ENCODE assay signal across 9 mouse cellular contexts in genomic region chr11:98972215-98972614, GRCm38 (mm10). TPM values are rescaled to one million over a fixed set of nuclear protein-coding genes. Genes with fewer than 3 reads are reported as not detected.
DNase-seq lines count a peak whose midpoint lies in the region; ATAC-seq and TF ChIP-seq lines count a peak whose summit lies in the region.
"Had no signal": no experiment of that assay in that cellular context is flagged by ENCODE, and none has a peak within 500 bp of the region (broad histone marks: within the 10 kb centered on the region; RNA-seq: fewer than 3 reads in every experiment).

No protein-coding gene starts in this region.

- H3K27me3 ChIP-seq in intestine, embryonic 15.5 days (replicated peaks): no peaks in the 10 kb centered on the region
- peaks cover 51% of the 10 kb centered on the region for H3K27me3 ChIP-seq in liver, embryonic 12.5 days (replicated peaks)
- no peaks in the 10 kb centered on the region for H3K27me3 ChIP-seq in neural tube, embryonic 13.5 days
- no peaks in the 10 kb centered on the region for H3K27me3 ChIP-seq in thymus, adult 2 months (ENCODE audit: control insufficient read depth, insufficient read depth, low read length)
- H3K27me3 ChIP-seq: embryonic facial prominence, embryonic 13.5 days had no signal

- no peak overlapping the region for H3K27ac ChIP-seq in intestine, embryonic 15.5 days
- no peak overlapping the region for H3K27ac ChIP-seq in liver, embryonic 12.5 days
- peak overlapping the region; percentile 98 for H3K27ac ChIP-seq in neural tube, embryonic 13.5 days (replicated peaks)
- no peak overlapping the region for H3K27ac ChIP-seq in thymus, adult 2 months (ENCODE audit: control insufficient read depth, insufficient read depth, low read length)

- TF ChIP-seq POLR2A in thymus, adult 2 months (IDR thresholded peaks at IDR 0.05; ENCODE audit: control insufficient read depth, extremely low read depth, insufficient read depth, low read length, poor library complexity): no peak

- no peaks in the 10 kb centered on the region for H3K9me3 ChIP-seq in intestine, embryonic 15.5 days
- H3K9me3 ChIP-seq in liver, embryonic 12.5 days (replicated peaks): no peaks in the 10 kb centered on the region
- H3K9me3 ChIP-seq in neural tube, embryonic 13.5 days: no peaks in the 10 kb centered on the region
- H3K9me3 ChIP-seq: embryonic facial prominence, embryonic 13.5 days had no signal

- ATAC-seq in intestine, embryonic 15.5 days: peak; percentile 37; the same call in 1 of the 2 replicates
- peak; percentile 50; the same call in 1 of the 2 replicates for ATAC-seq in liver, embryonic 12.5 days
- no peak for ATAC-seq in neural tube, embryonic 13.5 days (ENCODE audit: low read depth)

- peaks cover 38% of the 10 kb centered on the region for H3K36me3 ChIP-seq in intestine, embryonic 15.5 days
- peaks cover 51% of the 10 kb centered on the region for H3K36me3 ChIP-seq in liver, embryonic 12.5 days
- H3K36me3 ChIP-seq in neural tube, embryonic 13.5 days: peaks cover 38% of the 10 kb centered on the region
- peaks cover 45% of the 10 kb centered on the region for H3K36me3 ChIP-seq in thymus, adult 2 months (ENCODE audit: control insufficient read depth, insufficient read depth, low read length)

- no peak overlapping the region for H3K9ac ChIP-seq in intestine, embryonic 15.5 days
- H3K9ac ChIP-seq in liver, embryonic 12.5 days: no peak overlapping the region
- no peak overlapping the region for H3K9ac ChIP-seq in neural tube, embryonic 13.5 days

- peak; percentile 81 for DNase-seq in ovary, postnatal 36 days (ENCODE audit: low spot score)
- DNase-seq in ovary, postnatal 10 days (ENCODE audit: low spot score): no peak
- DNase-seq in cerebellum, adult 18-20 months: peak; percentile 89 to 94
- DNase-seq in frontal cortex, postnatal 36 days (ENCODE audit: low spot score in 2 of 2): peak; percentile 84 to 87
- DNase-seq in thymus, adult 2 months: peak; percentile 91

- TF ChIP-seq CTCF in thymus, adult 2 months (IDR thresholded peaks at IDR 0.05; ENCODE audit: borderline replicate concordance, control insufficient read depth, extremely low read depth, insufficient read depth, low read length, poor library complexity): peak; percentile 97

- peaks cover 44% of the 10 kb centered on the region for H3K4me1 ChIP-seq in intestine, embryonic 15.5 days (replicated peaks)
- peaks cover 27% of the 10 kb centered on the region for H3K4me1 ChIP-seq in liver, embryonic 12.5 days
- H3K4me1 ChIP-seq in neural tube, embryonic 13.5 days (replicated peaks): peaks cover 57% of the 10 kb centered on the region
- peaks cover 20% of the 10 kb centered on the region for H3K4me1 ChIP-seq in thymus, adult 2 months (replicated peaks; ENCODE audit: control insufficient read depth, insufficient read depth, low read length)

- no peak overlapping the region for H3K4me3 ChIP-seq in intestine, embryonic 15.5 days (replicated peaks)
- no peak overlapping the region for H3K4me3 ChIP-seq in liver, embryonic 12.5 days
- no peak overlapping the region for H3K4me3 ChIP-seq in neural tube, embryonic 13.5 days
- no peak overlapping the region for H3K4me3 ChIP-seq in thymus, adult 2 months (ENCODE audit: control insufficient read depth, insufficient read depth, low read length)
- H3K4me3 ChIP-seq: embryonic facial prominence, embryonic 13.5 days had no signal

- WGBS in intestine, embryonic 15.5 days: 47% methylated on average over 9 of the region's 9 CpGs
- 44% methylated on average over 9 of the region's 9 CpGs for WGBS in liver, embryonic 12.5 days (ENCODE audit: insufficient replicate concordance)
- WGBS in neural tube, embryonic 13.5 days: 56% methylated on average over 9 of the region's 9 CpGs
- 63% methylated on average over 9 of the region's 9 CpGs for WGBS in thymus, adult 2 months

- H3K4me2 ChIP-seq in intestine, embryonic 15.5 days (replicated peaks): no peak overlapping the region
- no peak overlapping the region for H3K4me2 ChIP-seq in liver, embryonic 12.5 days
- no peak overlapping the region for H3K4me2 ChIP-seq in neural tube, embryonic 13.5 days
- H3K4me2 ChIP-seq: embryonic facial prominence, embryonic 13.5 days had no signal

RNA-seq across cellular contexts. Expression of gene Gjd3, which starts 10.6 kb away (rescaled TPM):
- polyA plus RNA-seq in intestine, embryonic 15.5 days (2015; fragmentation: Nextera tagmentation; extraction: Ambion mirVana): 0.20 and 0.35 TPM in 2 replicates
- not detected in 2 replicates for polyA plus RNA-seq in liver, embryonic 12.5 days (2016; fragmentation: Nextera tagmentation; extraction: Ambion mirVana)
- 1.4 and 1.5 TPM in 2 replicates for polyA plus RNA-seq in neural tube, embryonic 13.5 days (2015; fragmentation: Nextera tagmentation; extraction: Ambion mirVana)
- 1.3 and 1.9 TPM in 2 replicates for polyA plus RNA-seq in thymus, adult 2 months (2012; rRNA removed)

RNA-seq across cellular contexts. Expression of gene Rara, which starts 44.6 kb away (rescaled TPM):
- 30.7 and 31.5 TPM in 2 replicates for polyA plus RNA-seq in intestine, embryonic 15.5 days (2015; fragmentation: Nextera tagmentation; extraction: Ambion mirVana)
- 6.8 and 7.1 TPM in 2 replicates for polyA plus RNA-seq in liver, embryonic 12.5 days (2016; fragmentation: Nextera tagmentation; extraction: Ambion mirVana)
- 24.0 and 26.7 TPM in 2 replicates for polyA plus RNA-seq in neural tube, embryonic 13.5 days (2015; fragmentation: Nextera tagmentation; extraction: Ambion mirVana)
- polyA plus RNA-seq in thymus, adult 2 months (2012; rRNA removed): 63.5 and 74.1 TPM in 2 replicates

RNA-seq across cellular contexts. Expression of gene Top2a, which starts 51.8 kb away (rescaled TPM):
- 183 and 194 TPM in 2 replicates for polyA plus RNA-seq in intestine, embryonic 15.5 days (2015; fragmentation: Nextera tagmentation; extraction: Ambion mirVana)
- 249 and 261 TPM in 2 replicates for polyA plus RNA-seq in liver, embryonic 12.5 days (2016; fragmentation: Nextera tagmentation; extraction: Ambion mirVana)
- 45.5 and 60.7 TPM in 2 replicates for polyA plus RNA-seq in neural tube, embryonic 13.5 days (2015; fragmentation: Nextera tagmentation; extraction: Ambion mirVana)
- 59.2 and 85.6 TPM in 2 replicates for polyA plus RNA-seq in thymus, adult 2 months (2012; rRNA removed)
